Mouse (Mus musculus) mouse trophoblast stem cell (cell line): Measurements from ENCODE around the gene Fam214a.
"Not testable (repeated sequence)": the region's sequence is repeated elsewhere in the genome, so short reads cannot be mapped to it uniquely, and the experiment has no call there.

ENCODE experiments used
- in situ Hi-C, 2 experiments: fragments of 300-500 bp; cut with MseI, MboI; formaldehyde crosslinking; loops; 2 replicates in 1 of 2; 3 replicates in 1 of 2; pipeline ENCODE4 v1.15.1; 2025

Fam214a gene

GRCm38 (mm10) chr9:74979371-74979770 is 26.7 kb downstream of the Fam214a start:
- in situ Hi-C loops: no loop called here

DNA sequence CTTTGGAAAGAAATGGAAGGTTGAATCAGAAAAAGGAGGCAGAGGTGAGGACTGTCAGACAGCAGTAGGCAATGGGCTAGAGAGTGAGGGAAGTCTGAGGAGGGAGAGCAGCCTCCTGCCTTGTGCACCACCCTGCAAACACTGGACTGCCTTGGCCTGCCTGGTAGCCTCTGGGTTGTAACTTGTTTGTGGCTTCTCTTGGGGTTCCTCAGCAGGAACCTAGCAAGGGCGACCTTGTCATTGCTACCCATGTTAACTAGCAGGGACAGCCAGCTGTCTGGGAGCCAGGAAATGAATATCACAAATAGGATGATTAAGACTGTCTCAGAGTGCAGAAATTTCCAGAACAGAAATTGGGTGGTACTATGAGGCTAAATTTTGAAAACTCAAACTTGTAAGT is 27.2 kb downstream of the Fam214a start:
- in situ Hi-C loops: no loop called here

- in situ Hi-C loops: no loop called here
Observed at GRCm38 (mm10) chr9:74981663-74982111, 29.0 kb downstream of the Fam214a start.

DNA sequence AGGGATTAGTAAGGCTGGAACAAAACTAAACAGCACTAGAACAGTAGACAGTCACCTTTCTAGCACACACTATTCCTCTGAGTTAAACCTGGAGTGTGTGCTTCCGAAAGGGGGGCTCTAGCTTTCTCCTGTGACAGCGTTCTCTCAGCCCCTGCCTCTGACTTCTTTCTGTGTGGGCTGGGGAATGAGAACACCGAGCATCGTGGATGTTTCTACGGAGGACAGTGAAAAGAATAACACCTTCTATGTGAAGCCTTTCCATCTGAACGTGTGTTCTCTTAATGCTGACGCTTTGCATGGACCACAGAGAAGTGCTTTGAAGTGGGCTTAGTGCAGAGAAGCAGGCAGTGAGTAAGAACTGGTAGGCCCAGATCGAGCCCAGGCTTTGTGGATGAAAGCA is 29.5 kb downstream of the Fam214a start:
- in situ Hi-C loops: no loop called here

- in situ Hi-C loops: not testable (repeated sequence)
Observed at GRCm38 (mm10) chr9:74982722-74983121, 30.0 kb downstream of the Fam214a start.

DNA sequence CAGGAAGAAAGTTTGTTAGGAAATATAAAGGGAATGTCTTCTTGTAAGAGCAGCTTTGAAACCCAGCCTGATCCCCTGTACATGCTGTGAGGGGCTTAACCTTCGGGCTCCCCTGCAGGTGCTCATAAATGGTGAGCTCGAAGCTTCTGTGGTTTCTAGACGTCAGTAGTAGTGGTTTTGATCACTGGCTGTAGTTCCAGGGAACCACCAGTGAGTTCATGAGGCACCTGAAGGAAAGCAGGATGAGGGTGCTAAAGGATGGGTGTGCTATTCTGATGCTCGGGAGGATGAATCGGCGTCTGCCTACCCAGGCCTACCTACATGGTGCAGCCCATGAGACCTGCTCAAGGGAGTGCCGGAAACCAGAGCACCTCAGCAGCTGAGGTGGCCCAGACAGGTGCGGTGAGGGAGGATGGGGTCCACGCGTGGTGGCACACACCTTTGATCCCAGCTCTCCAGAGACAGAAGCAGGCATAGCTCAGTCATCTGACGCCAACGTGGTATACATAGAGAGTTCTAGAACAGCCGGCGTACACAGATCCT is 32.6 kb downstream of the Fam214a start:
- in situ Hi-C loops: no loop called here

DNA sequence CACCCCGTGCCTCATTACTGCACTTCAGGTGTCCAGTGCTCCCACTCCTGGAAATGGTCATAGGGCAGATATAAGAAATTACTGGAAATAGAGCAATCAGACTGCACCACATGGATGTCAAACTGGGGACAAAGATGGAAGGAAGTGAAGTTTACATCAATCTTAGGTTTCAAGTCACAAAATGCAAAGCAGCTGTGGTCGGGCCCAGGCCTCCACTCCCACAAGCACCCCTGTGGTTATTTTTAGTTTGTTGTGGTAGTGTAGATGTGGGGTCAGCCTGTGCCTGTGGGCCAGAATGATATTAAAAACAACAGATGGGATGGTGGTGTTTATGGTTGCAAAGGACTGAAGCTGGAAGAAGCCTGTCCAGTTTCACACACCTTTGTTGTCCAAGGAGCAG is 33.1 kb downstream of the Fam214a start:
- in situ Hi-C loops: no loop called here

DNA sequence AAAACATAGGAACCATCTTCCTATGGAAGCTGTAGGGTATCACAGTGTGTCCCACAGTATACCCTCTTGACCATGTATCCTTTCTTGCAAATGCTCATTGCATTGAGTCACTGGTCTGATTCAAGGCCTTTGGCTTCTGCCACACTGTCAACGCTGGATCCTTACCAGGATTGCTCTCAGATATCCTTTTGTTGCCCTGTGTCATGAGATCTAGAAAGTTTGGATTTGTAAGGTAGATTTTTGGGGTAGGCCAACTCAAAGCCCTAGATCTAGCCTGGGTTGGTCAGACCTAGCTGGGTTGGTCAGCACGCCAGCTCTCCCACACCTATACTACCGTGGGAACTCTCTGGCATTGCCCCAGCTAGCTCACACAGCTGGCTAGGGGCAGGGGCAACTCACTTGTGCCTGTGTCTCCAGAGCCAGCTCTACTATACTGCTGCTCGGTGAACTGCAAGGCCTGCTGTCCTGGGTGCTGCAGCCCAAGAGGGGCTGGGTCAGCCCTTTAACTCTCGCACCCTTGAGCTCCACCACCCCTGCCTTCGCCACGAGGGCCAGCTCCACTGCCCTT is 36.3 kb downstream of the Fam214a start:
- in situ Hi-C loops: no loop called here

GRCm38 (mm10) chr9:74989990-74990389 is 37.3 kb downstream of the Fam214a start:
- in situ Hi-C loops: no loop called here

- in situ Hi-C loops: no loop called here
Observed at GRCm38 (mm10) chr9:74994611-74995257, 42.0 kb downstream of the Fam214a start.

GRCm38 (mm10) chr9:74996349-74996748 is 43.7 kb downstream of the Fam214a start:
- in situ Hi-C loops: no loop called here

- in situ Hi-C loops: no loop called here
Observed at GRCm38 (mm10) chr9:74997976-74998375, 45.3 kb downstream of the Fam214a start.

DNA sequence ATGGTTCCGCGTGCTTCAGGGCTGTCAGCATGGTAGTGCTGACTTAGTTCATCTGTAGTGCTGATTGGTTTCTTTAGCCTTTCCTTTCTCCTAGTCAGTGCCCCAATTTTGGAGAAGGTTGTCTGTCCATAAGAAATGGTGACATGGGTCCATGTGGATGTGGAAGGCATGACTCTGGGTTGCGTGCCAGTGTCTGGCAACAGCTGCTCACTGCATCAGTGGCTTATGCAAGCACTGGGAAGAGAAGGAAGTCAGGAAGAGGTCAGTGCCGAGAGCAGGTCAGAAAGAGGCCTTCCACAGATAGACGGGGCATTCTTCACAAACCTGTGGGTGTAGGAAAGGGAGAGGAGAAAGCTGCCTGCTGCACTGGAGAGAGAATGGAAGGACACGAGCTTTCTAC is 48.3 kb downstream of the Fam214a start:
- in situ Hi-C loops: no loop called here

DNA sequence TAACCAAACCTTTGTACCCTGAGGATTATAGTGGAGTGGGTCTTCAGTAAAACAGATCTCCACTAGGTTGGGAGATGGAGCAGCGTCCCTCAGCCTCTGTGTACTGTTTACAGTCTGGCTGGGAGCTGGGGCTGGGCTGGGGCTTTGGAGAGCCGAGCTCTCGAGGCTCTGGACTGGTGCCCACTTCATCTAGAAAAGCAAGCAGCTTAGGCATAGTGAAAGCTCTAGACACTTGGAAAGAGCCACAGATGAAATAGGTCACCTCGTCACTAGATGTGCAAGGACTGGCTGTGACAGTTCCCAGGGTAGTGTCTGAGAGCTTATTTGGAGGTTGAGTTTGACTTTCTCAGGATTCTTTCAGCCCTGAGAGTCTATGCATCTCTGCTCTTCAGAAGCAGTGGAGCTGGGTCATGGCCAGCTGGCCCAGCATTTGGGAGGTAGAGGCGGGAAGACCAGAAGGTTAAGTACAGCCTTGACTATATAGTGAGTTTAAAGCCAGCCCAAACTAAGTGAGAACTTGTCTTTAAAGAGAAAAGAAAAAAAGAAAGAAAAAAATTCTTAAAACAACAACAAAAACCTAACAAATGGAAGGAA is 49.0 kb downstream of the Fam214a start:
- in situ Hi-C loops: no loop called here

DNA sequence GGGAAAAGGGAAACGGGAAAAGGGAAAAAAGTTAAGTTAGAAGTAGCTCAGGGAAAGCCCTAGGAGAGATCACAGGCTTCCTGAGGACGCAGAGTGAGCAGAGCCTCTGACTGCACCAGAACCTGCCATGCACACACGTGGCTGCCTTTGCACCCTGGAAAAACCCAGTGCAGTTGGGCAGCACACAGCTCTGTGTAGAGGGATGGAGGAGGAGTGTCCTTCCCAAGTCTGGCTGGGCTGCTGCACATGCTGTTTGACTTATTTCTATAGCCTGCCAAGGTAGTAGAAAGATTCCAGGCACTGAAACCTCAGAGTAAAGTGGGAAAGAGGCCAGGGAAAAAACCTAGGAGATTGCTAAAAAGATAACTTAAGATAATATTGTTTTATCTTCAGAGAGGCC is 49.6 kb downstream of the Fam214a start:
- in situ Hi-C loops: no loop called here

DNA sequence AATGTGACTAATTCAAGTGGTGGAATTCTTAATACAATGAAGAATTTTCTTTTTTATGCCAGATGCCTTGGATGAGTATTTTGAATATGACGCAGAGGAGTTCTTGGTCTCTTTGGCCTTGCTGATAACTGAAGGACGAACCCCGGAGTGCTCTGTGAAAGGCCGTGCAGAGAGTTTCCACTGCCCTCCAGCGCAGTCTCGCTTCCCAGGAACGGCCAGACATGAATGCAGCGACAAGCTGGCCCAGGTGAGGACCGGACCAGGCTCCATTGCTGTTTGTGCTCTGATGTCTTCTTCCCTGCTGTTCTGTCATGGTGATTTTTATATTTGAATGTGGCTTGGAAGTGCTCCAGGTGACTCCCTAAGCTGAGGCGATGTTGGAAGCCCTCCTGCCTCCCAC is 51.5 kb downstream of the Fam214a start:
- in situ Hi-C loops: no loop called here

DNA sequence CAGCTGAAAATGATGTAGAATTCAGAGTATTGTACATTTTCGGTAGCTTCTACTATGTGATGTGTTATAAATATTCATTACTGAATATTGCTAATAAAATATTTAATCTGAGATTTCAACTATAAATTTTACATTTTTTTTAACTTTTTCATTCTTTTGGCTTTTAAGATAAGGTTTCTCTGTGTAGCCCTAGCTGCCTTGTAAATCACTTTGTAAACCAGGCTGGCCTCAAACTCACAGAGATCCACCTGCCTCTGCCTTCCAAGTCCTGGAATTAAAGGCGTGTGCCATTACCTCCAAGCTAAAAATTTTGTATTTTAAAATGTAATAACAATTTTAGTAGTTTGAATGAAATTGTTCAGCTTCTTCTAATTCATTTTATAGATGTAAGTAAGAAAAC is 63.9 kb downstream of the Fam214a start:
- in situ Hi-C loops: no loop called here

- in situ Hi-C loops: no loop called here
Observed at GRCm38 (mm10) chr9:75019181-75019580, 66.5 kb downstream of the Fam214a start.

GRCm38 (mm10) chr9:75019592-75019991 is 66.9 kb downstream of the Fam214a start:
- in situ Hi-C loops: no loop called here

DNA sequence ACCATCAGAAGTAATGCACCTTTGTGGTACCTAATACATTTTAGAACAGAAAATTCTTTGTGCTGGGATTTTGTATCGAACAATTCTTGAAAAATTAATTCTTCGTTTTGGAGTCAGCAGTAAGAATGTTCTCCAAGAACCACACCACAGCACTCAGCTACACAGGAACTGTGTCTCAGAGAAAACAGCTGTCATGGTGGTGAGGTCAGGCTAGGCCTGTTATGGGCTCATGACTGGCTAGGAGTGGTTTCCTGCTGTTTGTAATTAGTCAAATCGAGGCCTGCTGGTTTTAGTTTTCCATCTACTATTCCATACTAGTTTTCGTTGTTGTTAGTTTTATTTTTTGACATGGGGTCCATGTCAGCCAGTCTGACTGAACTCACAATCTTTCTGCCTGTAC is 67.9 kb downstream of the Fam214a start:
- in situ Hi-C loops: loop anchor here in 1 of 2 experiments (10.0 kb wide), 1 partner anchor 116 kb away; no protein-coding TSS in a partner anchor

DNA sequence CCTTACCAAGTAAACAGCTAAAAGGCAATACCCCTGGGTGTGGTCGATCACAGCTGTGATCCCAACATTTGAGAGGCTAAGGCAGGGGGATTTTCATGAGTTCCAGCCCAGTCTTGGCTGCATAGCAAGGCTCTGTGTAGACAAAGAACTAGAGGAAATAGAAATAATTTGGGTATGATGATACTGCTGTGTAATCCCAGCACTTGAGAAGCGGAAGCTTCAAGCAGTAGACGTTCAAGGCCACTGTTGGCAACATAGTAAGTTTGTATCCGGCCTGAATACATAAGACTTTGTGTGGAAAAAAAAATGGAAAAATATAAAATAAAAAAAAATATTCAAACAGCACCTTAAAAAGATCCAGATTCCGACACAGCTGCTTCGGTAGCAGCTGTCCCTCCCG is 69.9 kb downstream of the Fam214a start:
- in situ Hi-C loops: loop anchor here in 1 of 2 experiments (10.0 kb wide), 1 partner anchor 118 kb away; no protein-coding TSS in a partner anchor

DNA sequence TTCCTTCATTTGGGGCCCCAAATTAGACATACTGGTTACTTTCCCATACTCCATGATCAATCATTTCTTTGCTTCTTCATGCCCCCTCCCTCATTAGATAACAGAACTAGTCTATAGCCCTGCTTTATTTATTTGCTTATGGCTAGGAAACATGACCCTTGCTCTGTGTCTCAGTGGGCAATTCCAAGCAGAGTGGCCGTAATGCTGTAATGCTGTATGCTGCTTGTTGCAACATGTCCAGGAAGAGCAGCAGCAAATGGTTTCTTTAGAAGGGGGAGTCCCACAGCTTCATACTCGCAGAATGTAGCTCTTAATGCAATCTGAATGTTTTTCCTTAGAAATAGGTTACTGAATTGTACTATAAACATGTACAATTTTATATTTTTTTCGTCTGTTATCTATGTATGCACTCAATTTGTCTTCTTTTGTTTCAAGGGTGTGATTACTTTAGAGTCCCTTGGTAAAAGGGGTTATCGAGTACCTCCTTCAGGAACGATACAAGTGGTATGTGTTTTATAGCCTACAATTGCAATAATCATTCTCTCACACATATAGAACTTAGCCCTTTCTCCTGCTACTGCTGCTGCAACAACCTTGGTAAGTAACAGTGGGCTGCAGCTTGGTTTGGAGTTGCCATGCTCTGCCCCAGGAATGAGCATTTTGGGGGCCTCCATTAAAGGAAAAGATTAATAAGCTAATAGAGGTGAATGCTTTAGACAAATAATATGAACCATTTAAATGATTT is 70.6 kb downstream of the Fam214a start:
- in situ Hi-C loops: loop anchor here in 1 of 2 experiments (10.0 kb wide), 1 partner anchor 119 kb away; no protein-coding TSS in a partner anchor
